In genomic region chr11:72952697-72953096, GRCm38 (mm10) we compare ENCODE assay signal across 17 mouse cellular contexts. TPM values are rescaled to one million over a fixed set of nuclear protein-coding genes. Genes with fewer than 3 reads are reported as not detected.
DNase-seq lines count a peak whose midpoint lies in the region; ATAC-seq and TF ChIP-seq lines count a peak whose summit lies in the region.
"Had no signal": no experiment of that assay in that cellular context is flagged by ENCODE, and none has a peak within 500 bp of the region (broad histone marks: within the 10 kb centered on the region; RNA-seq: fewer than 3 reads in every experiment).

No protein-coding gene starts in this region.

- peak overlapping the region; percentile 37; the same call in 1 of the 2 replicates for H3K9ac ChIP-seq in heart, embryonic 13.5 days
- no peak overlapping the region for H3K9ac ChIP-seq in liver, postnatal 0 days (replicated peaks)
- H3K9ac ChIP-seq in liver, embryonic 11.5 days (ENCODE audit: low read depth, low read length): no peak overlapping the region
- H3K9ac ChIP-seq in limb, embryonic 14.5 days (ENCODE audit: low read depth, low read length, severe bottlenecking): no peak overlapping the region
- H3K9ac ChIP-seq: forebrain, embryonic 13.5 days; liver, embryonic 15.5 days; neural tube, embryonic 13.5 days had no signal

- H3K4me1 ChIP-seq in heart, embryonic 13.5 days: peaks cover 49% of the 10 kb centered on the region
- H3K4me1 ChIP-seq in liver, postnatal 0 days (ENCODE audit: insufficient read depth): peaks cover 43% of the 10 kb centered on the region
- peaks cover 21% of the 10 kb centered on the region for H3K4me1 ChIP-seq in liver, embryonic 11.5 days (replicated peaks; ENCODE audit: control insufficient read depth, insufficient read depth, low read length)
- peaks cover 40% of the 10 kb centered on the region for H3K4me1 ChIP-seq in brown adipose tissue, adult 24 weeks (ENCODE audit: control insufficient read depth, insufficient read depth, insufficient read length, low read length)
- H3K4me1 ChIP-seq in limb, embryonic 14.5 days (ENCODE audit: control insufficient read depth, insufficient read depth, low read length): 0 out of 2 replicates have a peak, but pooled peaks cover 4% of the 10 kb centered on the region
- H3K4me1 ChIP-seq: forebrain, embryonic 13.5 days had no signal

- TF ChIP-seq CTCF in liver, postnatal 0 days (IDR thresholded peaks at IDR 0.05; ENCODE audit: low read depth): no peak

- H3K27ac ChIP-seq in heart, embryonic 13.5 days (replicated peaks): peak overlapping the region; percentile 76
- H3K27ac ChIP-seq in liver, postnatal 0 days (ENCODE audit: low read depth): peak overlapping the region; percentile 16; the same call in 1 of the 2 replicates
- no peak overlapping the region for H3K27ac ChIP-seq in liver, embryonic 11.5 days (ENCODE audit: low read depth, low read length)
- peak overlapping the region; percentile 74 for H3K27ac ChIP-seq in brown adipose tissue, adult 24 weeks (replicated peaks; ENCODE audit: low read depth, low read length)
- H3K27ac ChIP-seq in limb, embryonic 14.5 days (replicated peaks; ENCODE audit: low read depth, low read length): 0 out of 2 replicates have a peak overlapping the region, but pooled peaks have one; percentile 10
- H3K27ac ChIP-seq: forebrain, embryonic 13.5 days; hindbrain, postnatal 0 days; liver, embryonic 15.5 days; neural tube, embryonic 13.5 days had no signal

- peaks cover 9% of the 10 kb centered on the region for H3K27me3 ChIP-seq in heart, embryonic 13.5 days (replicated peaks)
- no peaks in the 10 kb centered on the region for H3K27me3 ChIP-seq in liver, postnatal 0 days (ENCODE audit: insufficient read depth, low read length)
- H3K27me3 ChIP-seq in liver, embryonic 11.5 days (replicated peaks; ENCODE audit: control insufficient read depth, insufficient read depth, low read length): 0 out of 2 replicates have a peak, but pooled peaks cover 2% of the 10 kb centered on the region
- no peaks in the 10 kb centered on the region for H3K27me3 ChIP-seq in limb, embryonic 14.5 days (ENCODE audit: control insufficient read depth, insufficient read depth, low read length)
- H3K27me3 ChIP-seq: forebrain, embryonic 13.5 days; liver, embryonic 15.5 days had no signal

- TF ChIP-seq EP300 in liver, postnatal 0 days (IDR thresholded peaks at IDR 0.05; ENCODE audit: low read depth): no peak

- DNase-seq in heart, adult 9 months (ENCODE audit: low spot score in 2 of 2): no peak
- DNase-seq in liver, postnatal 0 days: no peak
- no peak for DNase-seq in liver, embryonic 11.5 days (ENCODE audit: low spot score)
- no peak for DNase-seq in limb, embryonic 14.5 days (ENCODE audit: low spot score)
- no peak for DNase-seq in embryo, embryonic 10 days (ENCODE audit: low spot score)
- DNase-seq: adrenal gland, postnatal 25 days; cerebellum, adult 11-12 months; gastrocnemius, postnatal 25 days; midbrain, embryonic 14.5 days; right cerebral cortex, adult 18-20 months; thymus, adult 18-20 months had no signal

- no peak overlapping the region for H3K4me2 ChIP-seq in heart, embryonic 13.5 days
- no peak overlapping the region for H3K4me2 ChIP-seq in liver, postnatal 0 days (ENCODE audit: low read depth, low read length)
- H3K4me2 ChIP-seq in liver, embryonic 11.5 days: no peak overlapping the region
- no peak overlapping the region for H3K4me2 ChIP-seq in limb, embryonic 14.5 days (replicated peaks; ENCODE audit: low read depth, low read length, severe bottlenecking)
- H3K4me2 ChIP-seq: forebrain, embryonic 13.5 days; liver, embryonic 15.5 days; neural tube, embryonic 13.5 days had no signal

- no peak overlapping the region for H3K4me3 ChIP-seq in heart, embryonic 13.5 days
- H3K4me3 ChIP-seq in liver, postnatal 0 days (ENCODE audit: low read depth, low read length): no peak overlapping the region
- H3K4me3 ChIP-seq in liver, embryonic 11.5 days (ENCODE audit: low read depth, low read length): no peak overlapping the region
- H3K4me3 ChIP-seq in brown adipose tissue, adult 24 weeks (ENCODE audit: insufficient read depth, low read depth, low read length): no peak overlapping the region
- no peak overlapping the region for H3K4me3 ChIP-seq in limb, embryonic 14.5 days (replicated peaks; ENCODE audit: low read length)
- H3K4me3 ChIP-seq: forebrain, embryonic 13.5 days; liver, embryonic 15.5 days; neural tube, embryonic 13.5 days had no signal

- 77% methylated on average over 6 of the region's 6 CpGs for WGBS in heart, embryonic 13.5 days
- WGBS in liver, postnatal 0 days (ENCODE audit: insufficient replicate concordance): 81% methylated on average over 6 of the region's 6 CpGs
- WGBS in liver, embryonic 11.5 days: 82% methylated on average over 6 of the region's 6 CpGs
- 76% methylated on average over 6 of the region's 6 CpGs for WGBS in limb, embryonic 14.5 days

- H3K9me3 ChIP-seq in heart, embryonic 13.5 days: peaks cover 6% of the 10 kb centered on the region; the same call in 1 of the 2 replicates
- H3K9me3 ChIP-seq in liver, postnatal 0 days (ENCODE audit: low read length): no peaks in the 10 kb centered on the region
- H3K9me3 ChIP-seq in liver, embryonic 11.5 days (ENCODE audit: control insufficient read depth, low read length): no peaks in the 10 kb centered on the region
- no peaks in the 10 kb centered on the region for H3K9me3 ChIP-seq in limb, embryonic 14.5 days (ENCODE audit: control insufficient read depth, low read length)
- H3K9me3 ChIP-seq: forebrain, embryonic 13.5 days; neural tube, embryonic 13.5 days had no signal

- TF ChIP-seq POLR2A in limb, embryonic 14.5 days (IDR thresholded peaks at IDR 0.05; ENCODE audit: borderline replicate concordance, extremely low read depth, insufficient read depth, insufficient read length): no peak

- ATAC-seq in heart, embryonic 13.5 days (ENCODE audit: extremely low read depth, insufficient number of reproducible peaks, low FRiP score, low TSS enrichment): no peak
- ATAC-seq in liver, postnatal 0 days: 0 out of 2 replicates have a peak, but pooled peaks have one; percentile 26
- no peak for ATAC-seq in liver, embryonic 11.5 days (replicated peaks; ENCODE audit: low FRiP score)
- ATAC-seq in limb, embryonic 14.5 days (ENCODE audit: low FRiP score, low read depth): no peak
- ATAC-seq: forebrain, embryonic 13.5 days; hindbrain, postnatal 0 days had no signal

- no peaks in the 10 kb centered on the region for H3K36me3 ChIP-seq in heart, embryonic 13.5 days
- no peaks in the 10 kb centered on the region for H3K36me3 ChIP-seq in liver, postnatal 0 days (replicated peaks; ENCODE audit: insufficient read depth, low read length)
- no peaks in the 10 kb centered on the region for H3K36me3 ChIP-seq in liver, embryonic 11.5 days (ENCODE audit: control insufficient read depth, insufficient read depth, low read length)
- H3K36me3 ChIP-seq in limb, embryonic 14.5 days (ENCODE audit: control insufficient read depth, insufficient read depth, low read length): no peaks in the 10 kb centered on the region
- H3K36me3 ChIP-seq: liver, embryonic 15.5 days; neural tube, embryonic 13.5 days had no signal

RNA-seq across cellular contexts. Expression of gene Atp2a3, which starts 8.3 kb away (rescaled TPM):
- 3.9 and 4.0 TPM in 2 replicates for polyA plus RNA-seq in heart, embryonic 13.5 days (2015; fragmentation: Nextera tagmentation; extraction: Ambion mirVana)
- 13.5 and 14.6 TPM in 2 replicates for polyA plus RNA-seq in liver, postnatal 0 days (2015; fragmentation: Nextera tagmentation; extraction: Ambion mirVana)
- polyA plus RNA-seq in liver, embryonic 11.5 days (2014; fragmentation: Nextera tagmentation; extraction: Ambion mirVana): 23.5 and 25.9 TPM in 2 replicates
- polyA plus RNA-seq in brown adipose tissue, adult 24 weeks (2012; ENCODE audit: insufficient read depth, insufficient read length, missing spikeins): 2.6 and 4.3 TPM in 2 replicates
- 2.6 and 2.7 TPM in 2 replicates for polyA plus RNA-seq in limb, embryonic 14.5 days (2012; rRNA removed)
- polyA plus RNA-seq in limb, embryonic 14.5 days (2014; fragmentation: Nextera tagmentation; extraction: Ambion mirVana): 2.3 TPM in 2 replicates

RNA-seq across cellular contexts. Expression of gene P2rx1, which starts 46.2 kb away (rescaled TPM):
- 2.1 and 2.3 TPM in 2 replicates for polyA plus RNA-seq in heart, embryonic 13.5 days (2015; fragmentation: Nextera tagmentation; extraction: Ambion mirVana)
- 7.0 and 7.9 TPM in 2 replicates for polyA plus RNA-seq in liver, postnatal 0 days (2015; fragmentation: Nextera tagmentation; extraction: Ambion mirVana)
- polyA plus RNA-seq in liver, embryonic 11.5 days (2014; fragmentation: Nextera tagmentation; extraction: Ambion mirVana): 17.6 and 18.8 TPM in 2 replicates
- 0.40 and 1.9 TPM in 2 replicates for polyA plus RNA-seq in brown adipose tissue, adult 24 weeks (2012; ENCODE audit: insufficient read depth, insufficient read length, missing spikeins)
- polyA plus RNA-seq in limb, embryonic 14.5 days (2012; rRNA removed): 1.8 and 2.1 TPM in 2 replicates
- 1.9 and 2.2 TPM in 2 replicates for polyA plus RNA-seq in limb, embryonic 14.5 days (2014; fragmentation: Nextera tagmentation; extraction: Ambion mirVana)
